Mouse (Mus musculus): ENCODE data around the gene Neu4.
"Not testable (repeated sequence)": the region's sequence is repeated elsewhere in the genome, so short reads cannot be mapped to it uniquely, and the experiment has no call there.

Neu4 gene

GRCm38 (mm10) chr1:94052373-94052772, 32.1 kb downstream of the Neu4 start, which contains the start of gene Pdcd1:
Gene Pdcd1 (minus strand): TSS chr1:94052553.
- in situ Hi-C loops (cut with MseI, MboI) = no loop called here

- in situ Hi-C loops (cut with MseI, MboI) = no loop called here
Measured at GRCm38 (mm10) chr1:94053530-94054216, 33.4 kb downstream of the Neu4 start.

GRCm38 (mm10) chr1:94054481-94054880, 34.2 kb downstream of the Neu4 start:
- in situ Hi-C loops (cut with MseI, MboI) = no loop called here

- in situ Hi-C loops (cut with MseI, MboI) = no loop called here
Measured at GRCm38 (mm10) chr1:94055966-94056365, 35.7 kb downstream of the Neu4 start.

GRCm38 (mm10) chr1:94057401-94057800, 37.1 kb downstream of the Neu4 start:
- in situ Hi-C loops (cut with MseI, MboI) = no loop called here

GRCm38 (mm10) chr1:94058281-94058680, 38.0 kb downstream of the Neu4 start:
- in situ Hi-C loops (cut with MseI, MboI) = not testable (repeated sequence)

GRCm38 (mm10) chr1:94074756-94075155, 54.5 kb downstream of the Neu4 start:
- in situ Hi-C loops (cut with MseI, MboI) = loop anchor here (10.0 kb wide), 2 partner anchors 70 to 240 kb away; no protein-coding TSS in a partner anchor

- in situ Hi-C loops (cut with MseI, MboI) = loop anchor here (10.0 kb wide), 2 partner anchors 72 to 242 kb away; no protein-coding TSS in a partner anchor
Measured at GRCm38 (mm10) chr1:94076702-94077101, 56.5 kb downstream of the Neu4 start.
